Mouse (Mus musculus) intestine, embryonic 15.5 days (tissue): ENCODE measurements around the gene Rad51ap1. TPM values are rescaled to one million over a fixed set of nuclear protein-coding genes. Genes with fewer than 3 reads are reported as not detected.

Experiments
- ATAC-seq: fragments of 200-750 bp; cut with Nextera tagmentation; 2 replicates; pipeline ENCODE4 v1.8.0; 2017; ENCODE audit warnings: moderate TSS enrichment, moderate library complexity
- H3K27ac ChIP-seq: fragments of 300-500 bp; sonication (generic); 2 replicates; pipeline ENCODE4 v1.5.1; 2015; ENCODE audit warnings: mild to moderate bottlenecking, inconsistent platforms
- H3K27me3 ChIP-seq: fragments of 300-500 bp; sonication (generic); replicated peaks from 2 replicates; pipeline ENCODE4 v1.6.1; 2015; ENCODE audit warnings: inconsistent platforms
- H3K36me3 ChIP-seq: fragments of 300-500 bp; sonication (generic); 2 replicates; pipeline ENCODE4 v1.6.1; 2015; ENCODE audit warnings: inconsistent platforms
- H3K4me1 ChIP-seq: fragments of 300-500 bp; sonication (generic); replicated peaks from 2 replicates; pipeline ENCODE4 v1.6.1; 2015; ENCODE audit warnings: inconsistent platforms
- H3K4me2 ChIP-seq: fragments of 300-500 bp; sonication (generic); replicated peaks from 2 replicates; pipeline ENCODE4 v1.6.1; 2015; ENCODE audit warnings: mild to moderate bottlenecking, inconsistent platforms
- H3K4me3 ChIP-seq: fragments of 300-500 bp; sonication (generic); replicated peaks from 2 replicates; pipeline ENCODE4 v1.5.1; 2015; ENCODE audit warnings: inconsistent platforms
- H3K9ac ChIP-seq: fragments of 300-500 bp; sonication (generic); 2 replicates; pipeline ENCODE4 v1.6.1; 2015; ENCODE audit warnings: inconsistent platforms
- H3K9me3 ChIP-seq: fragments of 300-500 bp; sonication (generic); 2 replicates; pipeline ENCODE4 v1.6.1; 2016; ENCODE audit warnings: inconsistent platforms
- WGBS: fragments of 180-500 bp; shearing (Covaris S2); methylation state at CpG from one replicate; pipeline ENCODE4 v1.1.7; 2015; 5-methylcytosine and 5-hydroxymethylcytosine counted together
- polyA plus RNA-seq: library from polyadenylated mRNA; unstranded; fragments of >200 nt; fragmentation: Nextera tagmentation; extraction: Ambion mirVana; gene quantifications from 2 replicates; pipeline ENCODE4 v1.2.1, GENCODE M21; 2015

The Rad51ap1 gene
- polyA plus RNA-seq, 1 experiment from 2014 or later, result 56.3 TPM

- Histone ChIP-seq H3K27ac (no peak overlapping the region), H3K4me1 (peaks cover 2% of the 10 kb centered on the region; the same call in 1 of the 2 replicates), H3K36me3 (peaks cover 7% of the 10 kb centered on the region), H3K4me2 (no peak overlapping the region), H3K9me3 (no peaks in the 10 kb centered on the region), H3K4me3 (no peak overlapping the region), H3K27me3 (no peaks in the 10 kb centered on the region), H3K9ac (no peak overlapping the region)
- 87% methylated on average over 2 of the region's 2 CpGs for WGBS
- ATAC-seq, result no peak
Measured at GRCm38 (mm10) chr6:126932896-126933295, 6.5 kb downstream of the Rad51ap1 start.

DNA sequence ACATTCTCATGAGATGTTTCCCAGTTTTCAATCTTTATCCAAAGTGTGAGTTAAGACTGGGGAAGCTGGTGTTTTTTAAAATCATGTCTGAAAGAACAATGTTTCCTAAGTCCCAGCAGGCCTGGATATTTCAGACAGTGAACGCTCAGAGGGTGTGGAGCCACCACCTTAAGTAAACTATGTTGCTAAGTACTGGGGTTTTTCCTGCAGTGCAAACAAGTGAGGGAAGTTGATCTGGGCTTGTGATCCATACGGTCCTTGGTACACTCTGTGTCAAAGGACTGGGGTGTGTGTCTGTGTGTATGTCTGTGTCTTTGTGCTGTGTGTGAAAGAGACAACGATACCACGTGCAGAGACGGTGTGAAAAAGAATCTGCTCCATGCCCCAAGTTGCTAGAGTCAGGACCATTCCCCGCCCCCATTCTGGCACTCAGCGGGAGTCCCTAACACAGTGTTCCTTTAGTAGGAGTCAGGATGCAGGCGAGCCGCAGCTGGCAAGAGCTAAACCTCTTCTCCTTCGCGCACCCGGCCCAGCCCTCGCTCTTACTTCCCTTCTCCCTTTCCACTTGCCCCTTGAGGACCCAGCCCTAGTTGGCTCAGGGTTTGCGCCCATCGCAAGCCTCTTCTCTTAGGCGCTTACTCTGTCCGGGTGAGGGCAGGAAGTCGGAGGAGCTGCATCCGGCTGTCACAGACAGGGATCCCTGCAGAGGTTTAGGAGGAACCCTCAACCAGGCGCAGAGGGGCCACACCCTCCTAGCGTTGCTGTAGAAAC lies 18.1 kb downstream of the Rad51ap1 start, which contains the start of gene Dyrk4:
Dyrk4 (minus strand) TSS at position 729 of the 771 bp plus-strand sequence.
- no peak within 1 kb of the TSS; the same call in 1 of the 2 replicates for H3K4me3 ChIP-seq
- H3K4me2 ChIP-seq, result peak within 1 kb of the TSS; percentile 50
- H3K27ac ChIP-seq, result peak within 1 kb of the TSS; percentile 45
- H3K36me3 ChIP-seq, result peaks cover 12% of the 10 kb centered on the region
- no peak within 1 kb of the TSS for H3K9ac ChIP-seq
- peaks cover 5% of the 10 kb centered on the region; the same call in 1 of the 2 replicates for H3K4me1 ChIP-seq
- 7% methylated on average over 21 of the region's 21 CpGs for WGBS
- H3K9me3 ChIP-seq, result no peaks in the 10 kb centered on the region
- ATAC-seq, result peak; percentile 91
- H3K27me3 ChIP-seq, result no peaks in the 10 kb centered on the region

DNA sequence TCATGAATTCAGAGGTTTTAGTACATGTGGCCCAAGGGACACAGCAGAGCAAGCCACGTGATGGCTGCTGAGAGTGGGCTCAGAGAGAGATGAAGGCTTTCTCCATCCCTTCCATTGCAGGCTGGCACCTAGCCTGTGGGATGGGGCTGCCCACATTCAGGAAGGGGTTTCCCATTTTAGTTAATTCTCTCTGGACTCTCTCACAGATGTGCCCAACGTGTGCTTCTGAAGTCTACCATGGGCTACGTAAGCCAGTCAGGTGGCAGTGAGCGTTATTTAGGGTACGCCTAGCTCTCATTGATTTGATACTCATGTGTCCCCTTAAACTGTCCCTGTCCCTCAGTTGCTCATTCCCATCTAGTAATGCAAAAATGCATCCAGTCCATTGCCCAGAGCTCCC lies 24.5 kb downstream of the Rad51ap1 start:
- 77% methylated on average over 5 of the region's 5 CpGs for WGBS
- no peaks in the 10 kb centered on the region for H3K36me3 ChIP-seq
- ATAC-seq, result no peak
- no peak overlapping the region for H3K4me3 ChIP-seq
- H3K9me3 ChIP-seq, result no peaks in the 10 kb centered on the region
- no peak overlapping the region for H3K27ac ChIP-seq
- no peaks in the 10 kb centered on the region for H3K4me1 ChIP-seq
- no peak overlapping the region for H3K4me2 ChIP-seq
- H3K27me3 ChIP-seq, result no peaks in the 10 kb centered on the region
- H3K9ac ChIP-seq, result no peak overlapping the region

- Histone ChIP-seq H3K9ac (no peak overlapping the region), H3K4me3 (no peak overlapping the region), H3K27ac (no peak overlapping the region), H3K36me3 (no peaks in the 10 kb centered on the region), H3K9me3 (no peaks in the 10 kb centered on the region), H3K27me3 (no peaks in the 10 kb centered on the region), H3K4me1 (no peaks in the 10 kb centered on the region), H3K4me2 (no peak overlapping the region)
- ATAC-seq, result no peak
- WGBS, result 66% methylated on average over 4 of the region's 4 CpGs
Measured at GRCm38 (mm10) chr6:126910727-126911126, 28.7 kb downstream of the Rad51ap1 start.

GRCm38 (mm10) chr6:126907876-126908275 lies 31.5 kb downstream of the Rad51ap1 start:
- Histone ChIP-seq H3K4me3 (no peak overlapping the region), H3K27me3 (no peaks in the 10 kb centered on the region), H3K9ac (no peak overlapping the region), H3K27ac (no peak overlapping the region), H3K9me3 (no peaks in the 10 kb centered on the region), H3K4me1 (no peaks in the 10 kb centered on the region), H3K4me2 (no peak overlapping the region), H3K36me3 (no peaks in the 10 kb centered on the region)
- 69% methylated on average over 3 of the region's 3 CpGs for WGBS
- ATAC-seq, result no peak

- H3K9me3 ChIP-seq, result no peaks in the 10 kb centered on the region
- H3K4me1 ChIP-seq, result no peaks in the 10 kb centered on the region
- H3K4me2 ChIP-seq, result no peak overlapping the region
- ATAC-seq, result no peak
- no peak overlapping the region for H3K4me3 ChIP-seq
- no peaks in the 10 kb centered on the region for H3K27me3 ChIP-seq
- no peaks in the 10 kb centered on the region for H3K36me3 ChIP-seq
- H3K27ac ChIP-seq, result no peak overlapping the region
- WGBS, result 76% methylated on average over 4 of the region's 5 CpGs
- H3K9ac ChIP-seq, result no peak overlapping the region
Measured at GRCm38 (mm10) chr6:126907378-126907777, 32.0 kb downstream of the Rad51ap1 start.

DNA sequence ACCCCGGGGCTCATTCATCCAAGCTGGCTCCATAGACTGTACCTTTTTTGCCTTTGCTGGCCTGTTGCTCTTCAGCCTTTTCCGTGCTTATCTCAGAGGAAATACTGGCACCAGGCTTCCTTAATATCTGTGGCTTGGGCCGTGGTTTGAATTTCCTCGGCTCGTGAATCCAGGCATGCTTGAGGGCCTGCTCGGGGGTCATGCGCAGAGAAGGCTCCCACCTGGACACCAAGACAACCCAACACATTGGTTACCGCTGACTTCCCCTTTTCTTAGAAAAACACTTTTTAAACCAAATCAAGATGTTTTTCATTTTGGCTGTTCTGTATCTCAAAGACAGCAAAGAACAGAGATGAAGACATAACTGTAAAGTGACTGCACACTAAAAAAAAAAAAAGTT lies 62.3 kb downstream of the Rad51ap1 start:
- ATAC-seq, result no peak
- 80% methylated on average over 8 of the region's 8 CpGs for WGBS
- no peak overlapping the region for H3K4me3 ChIP-seq

More for the DNA sequence above, 62.3 kb downstream of the Rad51ap1 start:
- no peak overlapping the region for H3K27ac ChIP-seq
- no peaks in the 10 kb centered on the region for H3K36me3 ChIP-seq
- H3K9me3 ChIP-seq, result no peaks in the 10 kb centered on the region
- H3K4me2 ChIP-seq, result no peak overlapping the region
- no peaks in the 10 kb centered on the region for H3K4me1 ChIP-seq
- H3K27me3 ChIP-seq, result no peaks in the 10 kb centered on the region
- no peak overlapping the region for H3K9ac ChIP-seq

Other genes with a start within 250 kb of the Rad51ap1 start
- gene Kcna6, start 198.9 kb downstream of the Rad51ap1 start, polyA plus RNA-seq, result 2.6 and 2.9 TPM in 2 replicates
- 278 and 295 TPM in 2 replicates for gene Ndufa9, start 90.5 kb downstream of the Rad51ap1 start, polyA plus RNA-seq
- gene Akap3, start 86.5 kb downstream of the Rad51ap1 start, polyA plus RNA-seq, result not detected in 2 replicates
- gene Dyrk4, start 17.7 kb downstream of the Rad51ap1 start, polyA plus RNA-seq, result 0.06 TPM in 1 of 2 replicates, not detected in the other
- gene D6Wsu163e, start 375 bp upstream of the Rad51ap1 start, polyA plus RNA-seq, result 15.8 and 18.3 TPM in 2 replicates
- gene Fgf6, start 76.0 kb upstream of the Rad51ap1 start, polyA plus RNA-seq, result not detected in 2 replicates
- gene Fgf23, start 133.3 kb upstream of the Rad51ap1 start, polyA plus RNA-seq, result not detected in 2 replicates
- gene Tigar, start 170.0 kb upstream of the Rad51ap1 start, polyA plus RNA-seq, result 5.6 and 7.3 TPM in 2 replicates
- gene Ccnd2, start 212.6 kb upstream of the Rad51ap1 start, polyA plus RNA-seq, result 881 and 991 TPM in 2 replicates